Mouse (Mus musculus) cortical plate, adult 2 months (tissue): ENCODE results near the gene Rhof.

Source experiments
- CTCF ChIP-seq: fragments of 200-500 bp; IDR thresholded peaks from 2 replicates; pipeline ENCODE4 v1.5.1; 2011; ENCODE audit warnings: mild to moderate bottlenecking, control low read depth, low read length; ENCODE audit not compliant: insufficient read depth; ENCODE audit errors: extremely low read depth
- POLR2A ChIP-seq: fragments of 200-500 bp; IDR thresholded peaks from 2 replicates; pipeline ENCODE4 v1.6.1; 2011; ENCODE audit warnings: mild to moderate bottlenecking, low read length, control low read depth; ENCODE audit not compliant: insufficient read depth; ENCODE audit errors: extremely low read depth

DNA sequence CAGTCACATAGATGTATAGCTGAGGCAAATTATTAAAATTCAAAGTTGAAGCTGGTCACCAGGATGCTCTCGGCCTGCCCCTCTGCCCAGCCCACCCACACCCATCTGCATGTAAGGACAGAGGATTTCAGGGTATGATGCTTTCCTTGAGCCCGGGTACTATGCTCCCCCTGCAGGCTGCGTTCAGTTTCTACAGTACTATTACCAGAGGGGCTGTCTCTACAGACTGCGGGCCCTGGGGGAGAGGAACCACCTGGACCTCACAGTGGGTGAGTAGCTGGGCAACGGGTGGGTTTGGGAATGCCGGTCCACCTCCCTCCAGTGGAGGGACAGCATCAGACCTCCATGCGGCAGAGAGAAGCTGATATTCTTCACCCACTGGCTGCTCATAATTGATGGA, 17.6 kb downstream of the Rhof start:
- peak; percentile 57 for TF ChIP-seq CTCF
- TF ChIP-seq POLR2A, result no peak
